Mouse (Mus musculus): ENCODE measurements around the gene Psmd5.

DNA sequence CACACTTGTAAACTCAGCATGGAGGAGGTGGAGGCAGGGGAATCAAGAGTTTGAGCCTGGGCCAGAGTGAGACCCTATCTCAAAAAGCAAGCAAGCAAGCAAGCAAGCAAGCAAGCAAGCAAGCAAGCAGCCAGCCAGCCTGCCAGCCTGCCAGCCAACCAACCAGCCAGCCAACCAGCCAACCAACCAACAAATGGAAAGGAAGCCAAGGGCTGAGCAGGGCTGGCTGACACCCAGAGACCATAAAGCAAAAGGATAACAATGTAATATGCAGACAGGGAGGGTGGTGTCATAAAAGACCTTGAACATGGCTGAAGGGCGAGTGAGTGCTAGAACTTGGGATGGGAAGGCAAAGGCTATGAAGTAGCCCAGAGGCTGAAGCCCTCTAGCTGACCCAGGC, 25.6 kb upstream of the Psmd5 start:
- TF ChIP-seq CTCF (IDR thresholded peaks at IDR 0.05; ENCODE audit: extremely low read depth, insufficient read depth, low read length) (no peak), POLR2A (IDR thresholded peaks at IDR 0.05; ENCODE audit: extremely low read depth, insufficient read depth, low read length) (no peak)

Measured in cortical plate, adult 2 months (tissue).